Mouse (Mus musculus) common myeloid progenitor, adult 5-6 weeks (primary cell): ENCODE measurements around the gene Prkcd. TPM values are rescaled to one million over a fixed set of nuclear protein-coding genes. Genes with fewer than 3 reads are reported as not detected.
A peak's percentile ranks its signal among the peaks of the same experiment; 100 is the strongest.

Experiments
- ATAC-seq: replicated peaks from 2 replicates; pipeline ENCODE4 v1.8.0; 2016; ENCODE audit warnings: low read depth, mild to moderate bottlenecking, moderate TSS enrichment, inconsistent platforms; ENCODE audit not compliant: poor library complexity, severe bottlenecking
- total RNA-seq: library from RNA; stranded (forward); fragments of 200-1000, 187-1606 nt; gene quantifications from 2 replicates; pipeline ENCODE4 v1.2.3, GENCODE M21; 2017

Gene Prkcd
- total RNA-seq, 1 experiment from 2014 or later = 80.4 TPM

GRCm38 (mm10) chr14:30550232-30551070 is 75.6 kb downstream of the Prkcd start:
- ATAC-seq = no peak

GRCm38 (mm10) chr14:30549777-30550149 is 76.2 kb downstream of the Prkcd start:
- ATAC-seq = peak; percentile 10; the same call in 1 of the 2 replicates

GRCm38 (mm10) chr14:30548965-30549776 is 76.8 kb downstream of the Prkcd start:
- ATAC-seq = peak; percentile 71

GRCm38 (mm10) chr14:30548131-30548720 is 77.8 kb downstream of the Prkcd start, which contains the start of gene Tkt:
Gene Tkt, plus strand, starts transcription at chr14:30548359.
- peak; percentile 23 for ATAC-seq

Other genes starting within 250 kb of the Prkcd start
- gene Dcp1a, start 146.7 kb downstream of the Prkcd start, total RNA-seq = 26.4 and 32.9 TPM in 2 replicates
- gene Cacna1d, start 134.8 kb downstream of the Prkcd start, total RNA-seq = 0.49 and 0.78 TPM in 2 replicates
- gene Tkt, start 77.9 kb downstream of the Prkcd start, total RNA-seq = 450 and 458 TPM in 2 replicates
- gene Rft1, start 28.1 kb upstream of the Prkcd start, total RNA-seq = 15.8 and 18.3 TPM in 2 replicates
- gene Sfmbt1, start 88.6 kb upstream of the Prkcd start, total RNA-seq = 16.0 and 18.9 TPM in 2 replicates
- gene Tmem110, start 199.4 kb upstream of the Prkcd start, total RNA-seq = 6.4 and 6.8 TPM in 2 replicates